Mouse (Mus musculus) retina, embryonic 14.5 days (tissue): ENCODE data around the gene Gcsh.

Experiments
- DNase-seq: peaks from one replicate; pipeline ENCODE4 v3.0.0-alpha.2; 2015; ENCODE audit warnings: low spot score

Gcsh gene

DNA sequence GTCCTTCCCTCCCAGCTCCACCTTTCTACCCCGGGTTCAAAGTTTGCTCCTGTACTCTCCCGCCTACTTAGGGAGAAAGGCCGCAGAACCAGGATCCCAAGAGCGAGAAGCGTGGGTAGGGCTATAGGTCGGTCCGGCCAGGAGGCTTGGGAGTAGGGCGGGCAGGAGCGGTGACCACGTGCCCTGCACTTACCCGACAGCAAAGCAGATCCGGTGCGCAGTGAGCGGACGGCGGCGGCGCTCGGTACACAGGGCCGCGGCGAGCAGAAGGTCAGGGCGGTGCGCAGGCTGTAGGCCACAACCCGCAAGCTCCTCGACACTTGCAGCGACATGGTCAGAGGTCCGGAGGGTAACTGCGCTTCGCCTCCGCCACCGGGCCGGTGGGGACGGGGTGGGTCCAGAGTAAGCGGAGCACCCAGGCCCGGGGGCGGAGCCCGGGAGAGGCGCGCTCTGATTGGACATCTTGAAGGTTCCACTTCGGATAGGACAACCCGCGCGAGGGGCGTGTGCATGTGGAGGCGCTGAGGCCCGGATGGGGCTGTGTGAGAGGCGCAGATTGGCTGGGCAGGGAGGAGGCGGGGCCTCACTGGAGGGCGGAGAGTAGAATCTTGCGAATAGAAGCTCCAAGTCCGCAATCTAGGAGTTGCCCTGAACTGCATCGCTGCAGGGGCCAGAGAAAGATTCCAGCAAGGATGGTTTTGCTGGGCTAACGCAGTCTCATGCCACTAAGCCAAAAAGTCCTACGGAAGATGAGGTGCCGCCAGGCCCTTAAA is at the start of gene Gcsh:
Gene Gcsh (minus strand): TSS at position 443 of the 773 bp plus-strand sequence.
- peak; percentile 99 for DNase-seq

DNA sequence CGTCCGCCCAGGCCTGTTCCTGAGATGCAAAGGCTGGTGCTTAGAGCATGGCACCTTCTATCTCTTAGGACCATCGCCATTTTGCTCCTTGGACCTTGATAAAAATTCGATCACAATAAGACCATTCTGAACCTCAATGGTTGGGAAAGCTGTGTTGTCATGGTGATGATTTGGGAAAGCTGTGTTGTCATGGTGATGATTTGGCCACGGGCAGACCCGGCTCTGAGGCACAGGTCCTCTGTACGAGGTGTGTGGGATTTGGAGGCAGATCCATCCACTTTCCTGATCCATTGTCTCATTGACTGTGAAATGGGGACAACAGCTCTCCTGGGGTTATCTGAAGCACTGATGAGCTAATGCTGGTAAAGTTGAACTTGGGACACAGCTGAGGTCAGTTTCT is 46.5 kb upstream of the Gcsh start:
- DNase-seq = no peak

DNA sequence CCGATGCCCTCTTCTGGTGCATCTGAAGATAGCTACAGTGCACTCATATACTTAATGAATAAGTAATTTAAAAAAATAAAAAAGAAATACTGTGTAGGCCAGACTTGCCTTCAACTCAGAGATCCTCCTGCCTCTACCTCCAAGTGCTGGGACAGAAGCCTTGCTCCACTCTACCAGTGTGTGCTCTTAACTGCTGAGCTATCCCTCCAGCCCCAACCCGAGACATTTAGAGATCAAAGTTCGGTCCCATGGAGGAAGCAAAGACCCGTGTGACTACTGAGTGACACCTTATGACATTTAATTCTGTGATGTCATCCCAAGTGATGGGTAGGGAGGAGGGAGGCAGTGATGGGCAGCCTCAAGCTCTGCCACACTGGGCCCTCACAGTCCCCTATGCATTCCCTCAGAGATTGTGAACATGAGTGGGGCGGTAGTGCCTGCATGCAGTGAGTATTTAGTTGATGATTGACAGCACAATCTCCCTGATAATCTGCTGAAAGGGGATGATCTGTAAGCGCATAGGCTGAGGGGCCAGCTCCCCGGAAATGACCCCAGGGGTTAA is 44.1 kb upstream of the Gcsh start:
- DNase-seq = no peak

DNA sequence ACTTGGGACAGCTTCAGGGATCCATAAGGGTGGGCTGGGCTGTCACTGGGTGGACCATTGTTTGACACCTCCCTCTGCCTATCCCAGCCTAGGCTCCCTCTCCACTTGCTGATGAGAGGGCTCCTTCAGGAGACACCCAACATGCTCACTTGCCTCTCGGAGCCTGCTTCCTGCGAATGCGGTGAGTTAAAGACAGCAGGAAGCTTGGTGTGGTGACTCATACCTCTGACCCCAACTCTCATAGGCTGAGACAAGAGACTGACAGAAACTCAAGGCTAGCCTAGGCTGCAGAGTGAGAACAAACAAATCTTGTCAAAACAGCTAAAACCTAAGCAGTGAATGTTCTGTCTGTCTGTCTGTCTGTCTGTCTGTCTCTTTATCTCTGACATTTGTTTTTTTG is 40.1 kb upstream of the Gcsh start:
- no peak for DNase-seq

DNA sequence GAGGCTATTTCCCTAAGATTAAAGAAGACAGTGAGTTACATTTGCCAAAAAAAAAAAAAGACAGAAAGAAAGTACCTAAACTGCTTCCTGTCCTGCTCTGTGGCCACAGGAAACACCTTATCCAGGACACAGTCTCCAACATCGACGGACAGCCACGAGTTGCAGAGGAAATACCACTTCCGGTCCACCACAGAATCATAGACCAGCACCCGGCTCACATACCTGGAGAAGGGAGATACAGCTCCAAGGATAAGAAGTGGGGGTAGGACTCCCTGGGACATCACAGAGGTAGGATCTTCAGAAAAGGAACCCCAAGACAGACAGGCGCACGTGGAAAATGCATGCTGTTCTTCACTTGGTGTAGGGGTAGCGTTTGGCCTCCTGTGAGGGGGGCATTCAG is 39.3 kb upstream of the Gcsh start:
- no peak for DNase-seq

DNA sequence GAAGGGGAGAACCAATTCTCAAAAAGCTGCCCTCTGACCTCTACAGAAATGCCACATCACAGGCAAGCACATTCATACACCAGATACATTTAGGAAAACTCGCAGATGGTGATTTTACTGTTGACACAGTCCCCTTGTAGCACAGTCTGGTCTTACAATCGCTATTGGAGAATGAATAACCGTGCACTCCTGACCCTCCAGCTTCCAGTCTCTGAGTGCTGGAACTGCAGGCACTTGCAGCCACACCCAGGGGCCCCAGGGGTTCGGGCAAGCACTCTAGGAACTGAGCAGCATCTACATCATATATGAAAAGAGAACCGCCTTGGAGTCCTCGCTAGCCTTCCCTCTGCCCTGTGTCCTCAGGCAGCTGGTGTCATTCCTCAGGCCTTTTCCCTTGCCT is 38.1 kb upstream of the Gcsh start:
- DNase-seq = no peak

DNA sequence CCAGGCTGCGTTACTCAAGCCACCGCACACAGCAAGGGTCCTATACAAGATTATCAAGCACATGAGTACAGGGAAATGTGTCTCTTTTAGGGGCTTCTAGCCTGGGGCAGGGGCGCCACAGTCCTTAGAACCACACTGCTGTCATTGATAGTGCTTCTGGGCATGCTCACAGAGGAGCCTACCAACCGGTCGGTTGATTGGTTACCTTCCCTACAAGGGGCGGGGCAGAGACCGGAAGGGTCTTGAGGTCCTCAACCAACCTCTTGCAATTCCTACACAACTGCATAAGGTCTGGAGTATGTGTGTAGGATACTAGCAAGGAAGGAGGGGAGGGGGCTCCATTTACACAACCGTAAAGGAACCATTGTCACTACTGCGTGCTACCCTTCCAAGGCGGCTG is 35.3 kb upstream of the Gcsh start:
- DNase-seq = no peak

DNA sequence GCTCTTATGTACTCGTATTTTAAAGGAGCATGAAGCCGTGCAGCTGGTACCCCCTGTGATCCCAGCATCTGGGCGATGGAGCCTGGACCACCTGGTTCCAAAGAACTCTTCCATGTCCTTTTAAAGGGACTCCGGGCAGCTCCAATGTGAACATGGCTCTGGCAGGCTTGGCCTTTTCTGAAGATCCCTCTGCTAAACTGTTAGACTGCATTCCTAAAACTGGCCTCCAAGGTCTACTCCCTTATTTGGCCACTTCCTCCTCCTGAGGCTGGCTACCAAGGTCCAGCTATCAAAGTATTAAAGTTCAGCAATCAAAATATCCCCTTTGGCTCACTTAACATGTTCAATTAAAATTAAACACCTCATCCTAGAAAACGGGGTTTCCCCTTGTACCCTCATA is 34.3 kb upstream of the Gcsh start:
- DNase-seq = no peak

DNA sequence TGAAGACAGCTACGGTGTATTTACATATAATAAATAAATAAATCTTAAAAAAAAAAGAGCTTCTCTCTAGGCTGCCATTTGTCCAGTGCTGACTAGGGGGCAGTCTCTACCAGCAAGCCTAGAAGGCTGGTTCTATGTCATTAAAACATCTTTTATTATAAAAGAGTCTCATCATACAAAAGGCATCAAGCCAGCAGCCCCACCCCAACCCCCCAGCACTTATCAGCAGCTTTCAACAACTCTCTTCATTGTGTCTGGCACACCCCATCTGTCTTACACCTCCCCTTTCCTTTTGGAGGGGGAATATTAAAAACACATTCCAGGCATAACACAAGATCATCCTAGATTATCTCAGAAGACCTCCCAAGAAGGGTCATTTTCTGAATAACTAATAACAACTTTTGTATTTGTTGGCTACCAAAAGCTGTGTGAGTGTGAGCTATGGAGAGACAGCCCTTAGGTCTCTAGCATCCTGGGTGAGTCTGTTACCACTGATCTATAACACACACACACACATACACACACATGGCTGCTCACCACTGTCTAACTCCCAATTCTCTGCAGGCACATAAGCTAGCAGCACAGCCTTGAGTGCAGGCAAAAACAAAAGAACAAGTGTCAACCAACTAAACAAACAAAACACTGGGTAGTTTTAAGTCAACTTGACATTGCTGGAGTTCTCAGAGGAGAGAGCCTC is 29.1 kb upstream of the Gcsh start:
- peak; percentile 12 for DNase-seq

DNA sequence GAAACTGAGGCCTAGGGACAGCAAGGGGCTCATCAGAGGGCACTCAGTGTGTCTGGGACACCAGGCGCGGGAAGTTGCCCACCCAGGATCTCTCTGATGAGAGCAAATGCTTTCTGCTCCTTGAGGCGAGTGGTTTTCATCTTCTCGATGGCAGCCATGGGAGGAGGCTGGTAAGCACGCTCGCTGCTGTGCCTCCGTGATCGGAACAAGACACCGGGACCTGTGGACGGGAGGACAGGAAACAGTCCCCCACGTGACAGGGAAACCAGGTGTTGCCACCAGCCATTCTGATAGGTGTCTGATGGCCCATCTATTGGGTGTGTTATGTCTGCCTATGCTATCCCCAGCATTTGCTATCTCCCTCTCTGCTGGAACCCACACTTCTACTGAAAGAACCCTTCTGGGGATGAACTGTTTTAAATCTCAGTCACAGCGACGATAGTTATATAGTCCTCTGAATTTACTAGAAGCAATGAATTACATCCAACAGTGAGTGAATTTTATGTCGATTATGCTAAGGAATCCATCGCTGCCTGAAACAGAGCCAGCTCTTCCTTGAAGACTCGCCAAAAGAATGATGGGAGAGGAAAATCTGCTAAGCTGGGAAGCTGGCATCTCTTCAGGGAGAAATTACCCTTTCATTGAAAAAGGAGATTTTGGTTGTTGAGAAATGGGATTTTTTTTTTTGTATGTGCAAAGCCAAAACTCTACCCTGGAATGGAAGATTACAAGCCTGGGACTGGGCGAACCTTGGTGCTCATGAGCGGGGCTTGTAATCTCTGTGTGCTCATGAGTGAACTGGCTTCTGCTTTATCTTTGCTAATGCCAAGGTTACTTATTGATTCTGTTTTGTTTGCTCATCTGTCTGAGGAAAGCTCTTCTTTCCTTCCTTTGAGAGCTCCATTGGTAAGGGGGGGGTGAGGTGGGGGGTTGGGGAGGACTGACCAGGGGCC is 26.3 kb upstream of the Gcsh start:
- DNase-seq = no peak

DNA sequence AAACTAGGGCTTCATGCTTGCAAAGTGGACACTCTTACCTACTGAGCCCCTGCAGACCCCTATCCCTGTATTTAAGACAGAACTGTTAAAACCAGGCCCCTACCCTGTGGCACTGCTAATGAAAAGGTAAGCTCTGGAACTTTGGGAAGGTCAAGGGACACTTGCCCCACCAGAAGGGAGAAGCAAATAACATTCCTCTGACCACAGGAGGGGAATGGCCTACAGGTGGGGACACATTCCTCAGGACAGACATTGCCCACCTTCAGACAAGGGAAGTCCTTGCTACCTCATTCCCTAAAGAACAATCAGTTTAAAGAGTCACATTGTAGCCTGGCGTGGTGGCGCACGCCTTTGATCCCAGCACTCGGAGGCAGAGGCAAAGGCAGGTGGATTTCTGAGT is 24.6 kb upstream of the Gcsh start:
- no peak for DNase-seq

DNA sequence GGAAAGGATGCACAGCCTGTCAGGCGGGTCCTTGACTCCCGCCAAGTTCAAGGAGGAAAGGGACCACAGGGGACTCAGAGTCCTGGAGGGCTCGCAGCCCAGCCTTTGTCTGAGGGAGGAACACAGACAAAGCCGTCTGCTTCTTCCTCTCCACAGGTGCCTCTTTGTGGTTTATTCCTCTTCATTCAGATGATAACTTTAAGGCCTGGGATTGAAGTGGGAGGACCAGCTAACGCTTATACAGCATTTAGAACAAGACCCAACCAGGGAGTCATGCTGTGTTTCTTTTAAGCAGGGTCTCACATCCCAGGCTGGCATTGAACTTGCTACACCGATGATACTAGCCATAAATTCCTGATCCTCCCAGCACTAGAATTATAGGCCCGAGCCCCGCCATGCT is 23.7 kb upstream of the Gcsh start:
- DNase-seq = no peak

DNA sequence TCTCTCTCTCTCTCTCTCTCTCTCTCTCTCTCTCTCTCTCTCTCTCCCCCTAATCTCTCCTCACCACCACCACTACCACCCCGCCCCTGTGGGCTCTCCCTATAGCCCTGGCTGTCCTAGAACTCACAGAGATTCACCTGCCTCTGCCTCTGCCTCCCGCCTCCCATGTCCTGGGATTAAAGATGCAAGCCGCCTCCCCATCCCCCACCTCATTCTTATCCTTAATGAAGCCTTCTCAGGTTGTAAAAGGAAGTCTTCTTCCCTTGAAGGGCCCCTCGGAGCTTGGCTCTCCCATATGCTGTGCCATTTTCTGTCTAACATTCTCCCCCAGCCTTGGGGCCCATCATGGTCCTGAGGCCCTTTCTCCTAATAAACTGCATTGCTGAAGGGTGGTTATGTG is 22.3 kb upstream of the Gcsh start:
- DNase-seq = no peak

DNA sequence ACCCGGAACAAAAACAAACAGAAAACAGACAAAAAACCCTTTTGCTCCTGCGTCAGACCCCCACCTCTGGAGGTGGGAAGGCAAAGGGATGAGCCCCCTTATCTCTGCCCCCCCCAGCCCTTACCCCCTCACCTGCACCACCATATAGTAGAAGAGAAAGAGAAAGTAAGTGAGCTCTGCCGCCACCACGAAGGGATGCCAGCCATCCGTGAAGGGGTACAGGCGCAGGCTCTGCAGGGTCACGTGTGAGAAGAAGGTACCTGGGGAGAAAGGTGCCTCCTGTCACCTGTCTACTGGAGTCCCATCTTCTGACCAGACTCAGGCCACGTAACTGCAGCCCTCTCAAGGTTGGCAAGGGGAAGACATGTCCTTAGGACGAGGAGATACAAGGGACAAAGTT is 18.0 kb upstream of the Gcsh start:
- DNase-seq = no peak

DNA sequence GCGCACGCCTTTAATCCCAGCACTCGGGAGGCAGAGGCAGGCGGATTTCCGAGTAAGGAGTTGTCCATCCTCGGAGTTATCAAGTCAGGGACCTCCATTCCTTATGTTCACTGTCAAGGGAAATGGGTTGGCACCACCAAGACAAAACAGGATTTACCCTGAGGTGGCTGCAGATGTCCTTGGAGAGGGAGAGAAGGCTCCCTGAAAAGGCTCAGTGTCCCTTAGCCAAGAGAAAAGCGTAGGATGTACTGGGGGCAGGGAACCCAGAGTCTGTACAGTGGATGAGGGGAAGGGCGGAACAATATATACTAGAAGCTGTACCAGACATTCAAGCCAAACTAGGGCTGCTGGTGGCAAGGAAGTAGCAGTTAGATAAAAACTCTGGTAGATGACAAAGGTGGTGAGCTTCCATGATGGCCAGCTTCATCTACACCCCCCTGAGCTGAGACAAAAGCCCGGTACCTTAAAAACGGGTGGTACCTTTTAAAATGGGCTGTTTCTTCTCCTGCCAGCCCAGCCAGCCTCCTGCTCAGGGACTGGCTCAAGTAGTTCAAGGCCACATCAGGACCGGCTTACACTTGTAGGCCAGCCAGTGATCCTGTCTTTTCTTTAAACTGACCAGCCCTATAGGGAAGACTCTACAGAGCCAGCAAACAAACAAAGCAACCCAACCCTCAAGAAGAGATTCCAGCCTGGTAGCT is 829 bp upstream of the Gcsh start:
- DNase-seq = no peak

DNA sequence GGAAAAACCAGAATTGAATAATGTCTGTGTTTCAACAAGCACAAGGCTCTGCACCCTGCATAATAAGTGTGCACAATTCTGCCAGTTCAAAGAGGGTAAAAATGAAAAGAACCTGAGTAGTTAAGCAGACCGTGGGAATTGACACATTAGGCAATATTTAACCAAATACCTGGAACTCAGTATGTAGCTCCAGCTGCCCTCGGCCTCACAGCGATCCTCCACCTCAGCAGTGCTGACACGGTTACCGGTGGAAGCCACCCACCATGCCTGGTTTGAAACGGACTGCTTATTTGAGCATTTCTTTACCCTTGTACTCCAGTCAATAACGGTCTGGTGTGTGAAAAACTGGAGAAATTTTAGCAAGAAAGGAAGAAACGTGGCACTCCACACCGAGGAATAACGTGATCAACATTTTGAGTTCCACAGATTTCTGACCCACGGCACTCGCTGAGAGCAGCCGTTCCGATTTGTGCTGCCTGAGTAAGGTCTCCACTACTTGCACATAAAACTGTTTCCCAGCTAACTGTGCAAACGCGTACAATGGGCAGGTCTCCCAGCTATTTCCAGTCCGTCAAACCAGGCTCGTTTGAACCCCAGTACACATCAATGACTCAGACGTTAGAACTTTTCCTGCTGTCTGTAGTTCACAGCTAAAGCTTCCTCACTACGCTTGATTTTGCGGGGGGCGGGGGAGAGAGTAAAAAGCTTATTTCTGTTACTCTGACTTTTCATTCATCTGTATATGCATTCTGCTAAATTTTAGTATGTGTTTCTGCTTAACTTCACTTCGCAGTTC is 963 bp downstream of the Gcsh start:
- peak; percentile 22 for DNase-seq

DNA sequence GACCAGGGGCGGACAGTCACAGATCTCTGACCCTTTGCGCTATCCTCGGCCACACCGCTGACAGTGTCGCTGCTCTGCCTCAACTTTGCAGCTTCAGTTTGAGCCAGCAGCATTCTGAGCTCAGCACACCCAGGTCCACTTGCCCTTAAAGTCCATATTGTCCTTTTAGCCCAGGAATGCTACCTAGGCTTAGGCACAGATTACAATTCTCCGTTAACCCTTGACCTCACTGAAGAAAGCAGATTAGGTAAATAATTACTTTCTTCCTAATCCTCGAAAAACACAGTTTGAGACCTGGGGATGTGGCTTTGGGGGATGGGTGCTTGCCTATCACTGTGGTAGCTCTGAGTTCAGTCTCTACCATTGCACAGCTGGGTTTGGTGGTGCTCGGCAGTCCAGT is 2.1 kb downstream of the Gcsh start:
- no peak for DNase-seq

DNA sequence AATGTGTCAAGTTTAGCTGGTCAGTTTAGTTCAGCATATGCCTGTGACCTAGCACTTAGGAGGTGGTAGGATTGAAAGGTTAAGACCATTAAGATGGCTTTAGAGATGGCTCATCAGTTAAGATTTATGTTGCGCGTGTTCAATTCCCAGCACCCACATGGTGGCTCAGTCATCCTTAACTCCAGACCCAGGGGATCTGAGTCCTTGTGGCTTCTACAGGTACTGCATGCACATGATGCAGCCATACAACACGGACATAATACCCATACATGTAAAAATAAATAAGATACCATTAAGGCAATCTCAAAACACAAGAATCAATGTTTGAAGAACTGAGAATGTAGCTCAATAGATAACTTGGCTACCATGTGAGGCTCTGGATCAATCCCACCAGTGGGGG is 3.5 kb downstream of the Gcsh start:
- peak; percentile 13 for DNase-seq

DNA sequence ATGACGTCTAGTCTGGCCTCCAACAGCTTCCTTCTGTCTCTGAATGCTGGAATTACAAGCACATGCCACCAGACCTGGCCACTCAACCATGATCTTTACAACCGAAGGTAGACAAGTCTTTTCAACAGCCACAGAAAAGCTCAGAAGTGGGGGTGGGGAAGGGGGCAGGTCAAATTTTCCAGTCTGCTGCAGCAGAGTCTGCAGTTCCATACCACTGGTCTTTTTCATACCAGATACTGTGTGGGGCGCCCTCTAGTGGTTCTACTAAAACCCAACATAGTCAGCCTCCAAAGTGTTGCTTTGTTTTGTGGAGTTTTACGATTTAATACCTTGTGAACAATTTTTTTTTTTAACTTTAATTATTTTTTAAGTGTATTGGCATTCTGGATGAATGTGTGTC is 13.2 kb downstream of the Gcsh start:
- peak; percentile 91 for DNase-seq

DNA sequence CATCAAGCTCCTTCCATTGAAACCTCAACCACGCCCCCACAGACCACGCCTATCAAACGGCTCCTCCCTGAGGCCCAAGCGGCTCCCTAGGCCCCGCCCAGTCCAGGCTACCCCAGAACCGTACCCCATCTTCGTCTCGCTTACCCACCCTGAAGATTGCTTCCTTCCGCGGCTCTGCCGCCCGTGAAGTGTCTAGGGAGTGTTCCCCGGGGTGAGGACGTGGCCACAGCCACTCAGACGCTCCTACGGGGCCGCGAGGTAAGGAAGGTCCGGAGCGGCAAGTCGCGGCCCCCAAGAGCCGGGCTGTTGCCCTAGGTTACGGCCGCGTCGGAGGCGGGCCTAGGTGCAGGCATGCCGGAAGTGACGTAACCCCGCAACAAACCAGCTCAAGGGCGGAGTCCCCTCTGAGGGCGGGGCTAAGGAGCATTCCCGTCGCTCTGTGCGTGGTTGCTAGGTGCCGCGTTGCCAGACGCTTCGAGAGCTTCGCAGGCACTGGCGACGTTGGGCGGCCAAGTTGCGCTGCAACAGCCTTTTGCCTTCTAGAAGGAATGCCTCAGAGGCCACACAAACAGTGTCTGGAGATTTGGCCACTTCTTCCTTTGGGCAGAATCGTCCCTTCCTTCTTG is 14.6 kb downstream of the Gcsh start, which contains the start of gene 1700030J22Rik:
Gene 1700030J22Rik (minus strand): TSS at position 329 of the 626 bp plus-strand sequence.
- DNase-seq = peak; percentile 100
